Mouse (Mus musculus) embryonic facial prominence, embryonic 13.5 days (tissue): ENCODE measurements around the gene Lhb. TPM values are rescaled to one million over a fixed set of nuclear protein-coding genes. Genes with fewer than 3 reads are reported as not detected.
"Not testable (repeated sequence)": the region's sequence is repeated elsewhere in the genome, so short reads cannot be mapped to it uniquely, and the experiment has no call there.

Source experiments
- ATAC-seq: fragments of 200-750 bp; cut with Nextera tagmentation; 2 replicates; pipeline ENCODE4 v1.8.0; 2017; ENCODE audit warnings: low read depth; ENCODE audit not compliant: insufficient number of reproducible peaks, insufficient read depth, low FRiP score, low TSS enrichment
- H3K27ac ChIP-seq: fragments of 300-500 bp; sonication (generic); 2 replicates; pipeline ENCODE4 v1.5.1; 2015; ENCODE audit warnings: moderate library complexity, mild to moderate bottlenecking, inconsistent platforms
- H3K27me3 ChIP-seq: fragments of 300-500 bp; sonication (generic); 2 replicates; pipeline ENCODE4 v1.6.1; 2015; ENCODE audit warnings: mild to moderate bottlenecking, inconsistent platforms
- H3K36me3 ChIP-seq: fragments of 300-500 bp; sonication (generic); 2 replicates; pipeline ENCODE4 v1.6.1; 2015; ENCODE audit warnings: mild to moderate bottlenecking, inconsistent platforms
- H3K4me1 ChIP-seq: fragments of 300-500 bp; sonication (generic); 2 replicates; pipeline ENCODE4 v1.6.1; 2015; ENCODE audit warnings: inconsistent platforms
- H3K4me2 ChIP-seq: fragments of 300-500 bp; sonication (generic); 2 replicates; pipeline ENCODE4 v1.6.1; 2015; ENCODE audit warnings: moderate library complexity, mild to moderate bottlenecking, inconsistent platforms
- H3K4me3 ChIP-seq: fragments of 300-500 bp; sonication (generic); 2 replicates; pipeline ENCODE4 v1.5.1; 2015; ENCODE audit warnings: mild to moderate bottlenecking, inconsistent platforms
- H3K9ac ChIP-seq: fragments of 300-500 bp; sonication (generic); 2 replicates; pipeline ENCODE4 v1.6.1; 2015; ENCODE audit warnings: mild to moderate bottlenecking, inconsistent platforms
- H3K9me3 ChIP-seq: fragments of 300-500 bp; sonication (generic); 2 replicates; pipeline ENCODE4 v1.6.1; 2016; ENCODE audit warnings: inconsistent platforms
- WGBS: fragments of 180-500 bp; shearing (Covaris S2); methylation state at CpG from one replicate; pipeline ENCODE4 v1.1.7; 2015; ENCODE audit warnings: mixed read lengths; 5-methylcytosine and 5-hydroxymethylcytosine counted together
- polyA plus RNA-seq: library from polyadenylated mRNA; unstranded; fragments of >200 nt; fragmentation: Nextera tagmentation; extraction: Ambion mirVana; gene quantifications from 2 replicates; pipeline ENCODE4 v1.2.1, GENCODE M21; 2015

Lhb gene
- 0.41 and 1.2 TPM in 2 replicates for polyA plus RNA-seq

- H3K4me3 ChIP-seq, result peak within 1 kb of the TSS; percentile 11; the same call in 1 of the 2 replicates
Measured at GRCm38 (mm10) chr7:45420615-45420919, at the start of gene Lhb. Gene Lhb, plus strand, starts transcription at chr7:45420820.

GRCm38 (mm10) chr7:45372371-45372770, 48.2 kb upstream of the Lhb start:
- Histone ChIP-seq H3K4me2 (no peak overlapping the region), H3K27me3 (peaks cover 23% of the 10 kb centered on the region), H3K27ac (no peak overlapping the region), H3K9ac (no peak overlapping the region), H3K9me3 (no peaks in the 10 kb centered on the region), H3K4me3 (no peak overlapping the region), H3K36me3 (peaks cover 50% of the 10 kb centered on the region), H3K4me1 (peaks cover 20% of the 10 kb centered on the region)
- WGBS, result 82% methylated on average over 5 of the region's 5 CpGs
- ATAC-seq, result no peak

More at GRCm38 (mm10) chr7:45420615-45420919, at the start of gene Lhb:
- Histone ChIP-seq H3K9me3 (no peaks in the 10 kb centered on the region), H3K27ac (no peak within 1 kb of the TSS), H3K9ac (peak within 1 kb of the TSS; percentile 56; the same call in 1 of the 2 replicates), H3K4me2 (peak within 1 kb of the TSS; percentile 47), H3K36me3 (peaks cover 51% of the 10 kb centered on the region), H3K4me1 (peaks cover 28% of the 10 kb centered on the region), H3K27me3 (peaks cover 50% of the 10 kb centered on the region)
- WGBS, result 54% methylated on average over 6 of the region's 6 CpGs
- no peak for ATAC-seq

- no peak overlapping the region for H3K4me3 ChIP-seq
- H3K27me3 ChIP-seq, result peaks cover 7% of the 10 kb centered on the region
- H3K4me1 ChIP-seq, result peaks cover 12% of the 10 kb centered on the region
- no peak overlapping the region for H3K4me2 ChIP-seq
- 94% methylated on average over 8 of the region's 8 CpGs for WGBS
- no peaks in the 10 kb centered on the region for H3K9me3 ChIP-seq
- H3K9ac ChIP-seq, result no peak overlapping the region
- H3K27ac ChIP-seq, result no peak overlapping the region
- peaks cover 72% of the 10 kb centered on the region for H3K36me3 ChIP-seq
- no peak for ATAC-seq
Measured at GRCm38 (mm10) chr7:45374620-45375019, 46.0 kb upstream of the Lhb start.

GRCm38 (mm10) chr7:45376057-45376456, 44.6 kb upstream of the Lhb start:
- peaks cover 86% of the 10 kb centered on the region for H3K36me3 ChIP-seq
- no peak overlapping the region for H3K27ac ChIP-seq
- ATAC-seq, result no peak
- no peak overlapping the region for H3K4me3 ChIP-seq
- 91% methylated on average over 1 of the region's 1 CpGs for WGBS
- H3K4me2 ChIP-seq, result no peak overlapping the region
- no peaks in the 10 kb centered on the region for H3K4me1 ChIP-seq
- no peaks in the 10 kb centered on the region for H3K9me3 ChIP-seq
- H3K27me3 ChIP-seq, result no peaks in the 10 kb centered on the region
- H3K9ac ChIP-seq, result no peak overlapping the region

- H3K27ac ChIP-seq, result no peak overlapping the region
- no peaks in the 10 kb centered on the region for H3K9me3 ChIP-seq
- WGBS, result 69% methylated on average over 3 of the region's 3 CpGs
- H3K4me3 ChIP-seq, result no peak overlapping the region
- H3K36me3 ChIP-seq, result peaks cover 99% of the 10 kb centered on the region
- no peak for ATAC-seq
- no peaks in the 10 kb centered on the region for H3K4me1 ChIP-seq
- H3K27me3 ChIP-seq, result no peaks in the 10 kb centered on the region
- no peak overlapping the region for H3K4me2 ChIP-seq
- no peak overlapping the region for H3K9ac ChIP-seq
Measured at GRCm38 (mm10) chr7:45386077-45386476, 34.5 kb upstream of the Lhb start.

- Histone ChIP-seq H3K27ac (peak overlapping the region; percentile 99), H3K36me3 (peaks cover 25% of the 10 kb centered on the region), H3K9me3 (no peaks in the 10 kb centered on the region), H3K4me3 (peak overlapping the region; percentile 61), H3K9ac (peak overlapping the region; percentile 91), H3K27me3 (no peaks in the 10 kb centered on the region), H3K4me1 (peaks cover 17% of the 10 kb centered on the region), H3K4me2 (peak overlapping the region; percentile 95)
- ATAC-seq, result peak; percentile 70
- WGBS, result under 1% methylated on average over 18 of the region's 20 CpGs
Measured at GRCm38 (mm10) chr7:45395129-45395541, 25.5 kb upstream of the Lhb start.

- H3K36me3 ChIP-seq, result peaks cover 19% of the 10 kb centered on the region
- H3K4me3 ChIP-seq, result peak within 1 kb of the TSS; percentile 61
- H3K27me3 ChIP-seq, result no peaks in the 10 kb centered on the region
- peak within 1 kb of the TSS; percentile 99 for H3K27ac ChIP-seq
- no peaks in the 10 kb centered on the region for H3K9me3 ChIP-seq
- peak; percentile 95 for ATAC-seq
- H3K9ac ChIP-seq, result peak within 1 kb of the TSS; percentile 91
- H3K4me2 ChIP-seq, result peak within 1 kb of the TSS; percentile 95
- WGBS, result under 1% methylated on average over 60 of the region's 60 CpGs
- peaks cover 17% of the 10 kb centered on the region for H3K4me1 ChIP-seq
Measured at GRCm38 (mm10) chr7:45395578-45396336, 24.9 kb upstream of the Lhb start, which contains the start of gene Snrnp70. Gene Snrnp70, minus strand, starts transcription at chr7:45395742.

- H3K27me3 ChIP-seq, H3K9ac ChIP-seq, ATAC-seq, H3K9me3 ChIP-seq: not testable (repeated sequence)
- H3K4me1 ChIP-seq, result peaks cover 17% of the 10 kb centered on the region
- H3K4me3 ChIP-seq, result peak overlapping the region; percentile 61
- H3K36me3 ChIP-seq, result peaks cover 15% of the 10 kb centered on the region
- 9% methylated on average over 3 of the region's 3 CpGs for WGBS
- peak overlapping the region; percentile 61 for H3K4me2 ChIP-seq
- H3K27ac ChIP-seq, result peak overlapping the region; percentile 85
Measured at GRCm38 (mm10) chr7:45396337-45396775, 24.3 kb upstream of the Lhb start.

- Histone ChIP-seq H3K27me3 (no peaks in the 10 kb centered on the region), H3K36me3 (peaks cover 10% of the 10 kb centered on the region), H3K9ac (no peak overlapping the region), H3K27ac (no peak overlapping the region), H3K4me2 (no peak overlapping the region), H3K4me1 (peaks cover 17% of the 10 kb centered on the region), H3K4me3 (no peak overlapping the region), H3K9me3 (no peaks in the 10 kb centered on the region)
- ATAC-seq, result no peak
- WGBS, result 84% methylated on average over 2 of the region's 2 CpGs
Measured at GRCm38 (mm10) chr7:45396787-45397186, 23.8 kb upstream of the Lhb start.

GRCm38 (mm10) chr7:45401521-45402085, 19.0 kb upstream of the Lhb start:
- Histone ChIP-seq H3K36me3 (no peaks in the 10 kb centered on the region), H3K27ac (no peak overlapping the region), H3K4me2 (no peak overlapping the region), H3K27me3 (peaks cover 18% of the 10 kb centered on the region), H3K9ac (0 out of 2 replicates have a peak overlapping the region, but pooled peaks have one; percentile 27), H3K4me3 (no peak overlapping the region), H3K4me1 (peaks cover 14% of the 10 kb centered on the region), H3K9me3 (no peaks in the 10 kb centered on the region)
- WGBS, result 58% methylated on average over 10 of the region's 10 CpGs
- no peak for ATAC-seq

GRCm38 (mm10) chr7:45403532-45404261, 16.9 kb upstream of the Lhb start:
- no peak overlapping the region for H3K4me3 ChIP-seq
- no peaks in the 10 kb centered on the region for H3K9me3 ChIP-seq
- no peak overlapping the region for H3K4me2 ChIP-seq
- H3K27me3 ChIP-seq, result peaks cover 39% of the 10 kb centered on the region
- no peak overlapping the region for H3K9ac ChIP-seq
- no peak for ATAC-seq
- 45% methylated on average over 6 of the region's 6 CpGs for WGBS
- H3K27ac ChIP-seq, result no peak overlapping the region
- H3K36me3 ChIP-seq, result no peaks in the 10 kb centered on the region
- peaks cover 16% of the 10 kb centered on the region for H3K4me1 ChIP-seq
